Comparison of ENCODE assay signal across 7 mouse cellular contexts in genomic region chr15:79671828-79672348, GRCm38 (mm10). TPM values are rescaled to one million over a fixed set of nuclear protein-coding genes. Genes with fewer than 3 reads are reported as not detected.
DNase-seq lines count a peak whose midpoint lies in the region; ATAC-seq and TF ChIP-seq lines count a peak whose summit lies in the region.
"Not testable (repeated sequence)": the region's sequence is repeated elsewhere in the genome, so short reads cannot be mapped to it uniquely, and the experiment has no call there.

No protein-coding gene starts in this region.

- H3K4me2 ChIP-seq in forebrain, embryonic 13.5 days, result peak overlapping the region; percentile 89
- peak overlapping the region; percentile 78 for H3K4me2 ChIP-seq in heart, postnatal 0 days (ENCODE audit: low read depth, low read length)
- H3K4me2 ChIP-seq in limb, embryonic 15.5 days, result peak overlapping the region; percentile 62
- H3K4me2 ChIP-seq in neural tube, embryonic 15.5 days, result peak overlapping the region; percentile 76

- ATAC-seq in forebrain, embryonic 13.5 days; heart, postnatal 0 days (ENCODE audit: insufficient read depth, low read depth); limb, embryonic 15.5 days (ENCODE audit: insufficient number of reproducible peaks, low FRiP score, low TSS enrichment, low read depth); neural tube, embryonic 15.5 days (ENCODE audit: low FRiP score): not testable (repeated sequence)

- WGBS in forebrain, embryonic 13.5 days, result 85% methylated on average over 11 of the region's 11 CpGs
- 66% methylated on average over 11 of the region's 11 CpGs for WGBS in heart, postnatal 0 days
- 56% methylated on average over 11 of the region's 11 CpGs for WGBS in kidney, adult 2 months
- 72% methylated on average over 11 of the region's 11 CpGs for WGBS in limb, embryonic 15.5 days
- WGBS in neural tube, embryonic 15.5 days, result 84% methylated on average over 11 of the region's 11 CpGs

- TF ChIP-seq EP300 in heart, postnatal 0 days (IDR thresholded peaks at IDR 0.05; ENCODE audit: low read depth), result not testable (repeated sequence)

- DNase-seq in heart, postnatal 0 days (ENCODE audit: low spot score), result not testable (repeated sequence)
- peak; percentile 40 for DNase-seq in kidney, adult 2 months

- not testable (repeated sequence) for H3K27me3 ChIP-seq in forebrain, embryonic 13.5 days; heart, postnatal 0 days (ENCODE audit: control insufficient read depth, insufficient read depth, low read length); kidney, adult 2 months (replicated peaks; ENCODE audit: control insufficient read depth, insufficient read depth, low read length); limb, embryonic 15.5 days; megakaryocyte, embryonic 14.5 days (replicated peaks); neural tube, embryonic 15.5 days (replicated peaks)

- H3K4me1 ChIP-seq in brown adipose tissue, adult 24 weeks (ENCODE audit: control insufficient read depth, insufficient read depth, insufficient read length, low read length); forebrain, embryonic 13.5 days; heart, postnatal 0 days (ENCODE audit: control insufficient read depth, insufficient read depth); kidney, adult 2 months (ENCODE audit: control insufficient read depth, insufficient read depth, low read length); limb, embryonic 15.5 days; neural tube, embryonic 15.5 days: not testable (repeated sequence)
- H3K4me1 ChIP-seq in megakaryocyte, embryonic 14.5 days, result peaks cover 27% of the 10 kb centered on the region

- not testable (repeated sequence) for H3K27ac ChIP-seq in brown adipose tissue, adult 24 weeks (replicated peaks; ENCODE audit: low read depth, low read length); forebrain, embryonic 13.5 days; heart, postnatal 0 days (ENCODE audit: low read depth); kidney, adult 2 months (ENCODE audit: insufficient read depth, low read depth, low read length); limb, embryonic 15.5 days; neural tube, embryonic 15.5 days (replicated peaks)

- not testable (repeated sequence) for H3K9me3 ChIP-seq in forebrain, embryonic 13.5 days (replicated peaks); heart, postnatal 0 days (replicated peaks; ENCODE audit: control insufficient read depth, low read length); limb, embryonic 15.5 days; megakaryocyte, embryonic 14.5 days; neural tube, embryonic 15.5 days (replicated peaks)

- peak overlapping the region; percentile 39 for H3K4me3 ChIP-seq in brown adipose tissue, adult 24 weeks (ENCODE audit: insufficient read depth, low read depth, low read length)
- peak overlapping the region; percentile 92 for H3K4me3 ChIP-seq in forebrain, embryonic 13.5 days
- peak overlapping the region; percentile 81; the same call in 1 of the 2 replicates for H3K4me3 ChIP-seq in heart, postnatal 0 days (ENCODE audit: low read depth, low read length)
- H3K4me3 ChIP-seq in kidney, adult 2 months (ENCODE audit: insufficient read depth, low read depth, low read length), result not testable (repeated sequence)
- H3K4me3 ChIP-seq in limb, embryonic 15.5 days, result peak overlapping the region; percentile 91
- peak overlapping the region; percentile 93 for H3K4me3 ChIP-seq in megakaryocyte, embryonic 14.5 days (replicated peaks)
- H3K4me3 ChIP-seq in neural tube, embryonic 15.5 days (replicated peaks), result peak overlapping the region; percentile 86

- H3K9ac ChIP-seq in forebrain, embryonic 13.5 days; heart, postnatal 0 days (replicated peaks; ENCODE audit: low read depth, low read length); limb, embryonic 15.5 days; neural tube, embryonic 15.5 days (replicated peaks): not testable (repeated sequence)

- not testable (repeated sequence) for TF ChIP-seq POLR2A in kidney, adult 2 months (IDR thresholded peaks at IDR 0.05; ENCODE audit: low read depth, low read length)

- H3K36me3 ChIP-seq in forebrain, embryonic 13.5 days (ENCODE audit: poor library complexity, severe bottlenecking), result peaks cover 60% of the 10 kb centered on the region
- H3K36me3 ChIP-seq in heart, postnatal 0 days (replicated peaks; ENCODE audit: control insufficient read depth, insufficient read depth, low read length), result peaks cover 46% of the 10 kb centered on the region
- not testable (repeated sequence) for H3K36me3 ChIP-seq in kidney, adult 2 months (ENCODE audit: control insufficient read depth, insufficient read depth, low read length)
- H3K36me3 ChIP-seq in limb, embryonic 15.5 days, result peaks cover 57% of the 10 kb centered on the region
- H3K36me3 ChIP-seq in megakaryocyte, embryonic 14.5 days (replicated peaks; ENCODE audit: low read length), result peaks cover 61% of the 10 kb centered on the region
- peaks cover 56% of the 10 kb centered on the region for H3K36me3 ChIP-seq in neural tube, embryonic 15.5 days

- TF ChIP-seq CTCF in heart, postnatal 0 days (IDR thresholded peaks at IDR 0.05; ENCODE audit: low read depth); kidney, adult 2 months (conservative IDR thresholded peaks at IDR 0.05; ENCODE audit: insufficient read depth, insufficient read length, low read depth, low read length): not testable (repeated sequence)

RNA-seq across cellular contexts. Expression of gene Tomm22, which starts 1.2 kb away (rescaled TPM):
- 185 and 193 TPM in 2 replicates for polyA plus RNA-seq in brown adipose tissue, adult 24 weeks (2012; ENCODE audit: insufficient read depth, insufficient read length, missing spikeins)
- 288 TPM in 2 replicates for polyA plus RNA-seq in forebrain, embryonic 13.5 days (2015; fragmentation: Nextera tagmentation; extraction: Ambion mirVana)
- total RNA-seq in heart, postnatal 0 days (2014; rRNA removed; ENCODE audit: low replicate concordance), result 208 and 280 TPM in 2 replicates
- 273 and 276 TPM in 2 replicates for polyA plus RNA-seq in heart, postnatal 0 days (2015; fragmentation: Nextera tagmentation; extraction: Ambion mirVana)
- polyA plus RNA-seq in kidney, adult 2 months (2012; rRNA removed), result 38.2 and 52.5 TPM in 2 replicates
- polyA plus RNA-seq in limb, embryonic 15.5 days (2015; fragmentation: Nextera tagmentation; extraction: Ambion mirVana), result 216 and 223 TPM in 2 replicates
- 60.9 and 120 TPM in 2 replicates for polyA plus RNA-seq in megakaryocyte, embryonic 14.5 days (2012; ENCODE audit: insufficient read depth, low replicate concordance)
- polyA plus RNA-seq in neural tube, embryonic 15.5 days (2015; fragmentation: Nextera tagmentation; extraction: Ambion mirVana), result 231 and 246 TPM in 2 replicates

RNA-seq across cellular contexts. Expression of gene Cby1, which starts 12.9 kb away (rescaled TPM):
- polyA plus RNA-seq in brown adipose tissue, adult 24 weeks (2012; ENCODE audit: insufficient read depth, insufficient read length, missing spikeins), result 13.9 and 16.3 TPM in 2 replicates
- polyA plus RNA-seq in forebrain, embryonic 13.5 days (2015; fragmentation: Nextera tagmentation; extraction: Ambion mirVana), result 103 and 109 TPM in 2 replicates
- total RNA-seq in heart, postnatal 0 days (2014; rRNA removed; ENCODE audit: low replicate concordance), result 31.9 and 35.1 TPM in 2 replicates
- polyA plus RNA-seq in heart, postnatal 0 days (2015; fragmentation: Nextera tagmentation; extraction: Ambion mirVana), result 53.8 and 55.9 TPM in 2 replicates
- 12.0 and 15.1 TPM in 2 replicates for polyA plus RNA-seq in kidney, adult 2 months (2012; rRNA removed)
- 49.3 and 52.6 TPM in 2 replicates for polyA plus RNA-seq in limb, embryonic 15.5 days (2015; fragmentation: Nextera tagmentation; extraction: Ambion mirVana)
- polyA plus RNA-seq in megakaryocyte, embryonic 14.5 days (2012; ENCODE audit: insufficient read depth, low replicate concordance), result 122 and 127 TPM in 2 replicates
- polyA plus RNA-seq in neural tube, embryonic 15.5 days (2015; fragmentation: Nextera tagmentation; extraction: Ambion mirVana), result 85.0 and 94.6 TPM in 2 replicates

RNA-seq across cellular contexts. Expression of gene Fam227a, which starts 13.1 kb away (rescaled TPM):
- polyA plus RNA-seq in brown adipose tissue, adult 24 weeks (2012; ENCODE audit: insufficient read depth, insufficient read length, missing spikeins), result 0.32 and 0.58 TPM in 2 replicates
- 5.8 and 6.3 TPM in 2 replicates for polyA plus RNA-seq in forebrain, embryonic 13.5 days (2015; fragmentation: Nextera tagmentation; extraction: Ambion mirVana)
- 1.7 and 1.9 TPM in 2 replicates for total RNA-seq in heart, postnatal 0 days (2014; rRNA removed; ENCODE audit: low replicate concordance)
- polyA plus RNA-seq in heart, postnatal 0 days (2015; fragmentation: Nextera tagmentation; extraction: Ambion mirVana), result 0.31 and 0.48 TPM in 2 replicates
- polyA plus RNA-seq in kidney, adult 2 months (2012; rRNA removed), result 1.3 and 1.5 TPM in 2 replicates
- polyA plus RNA-seq in limb, embryonic 15.5 days (2015; fragmentation: Nextera tagmentation; extraction: Ambion mirVana), result 0.82 and 0.88 TPM in 2 replicates
- 0.38 and 2.9 TPM in 2 replicates for polyA plus RNA-seq in megakaryocyte, embryonic 14.5 days (2012; ENCODE audit: insufficient read depth, low replicate concordance)
- 3.0 and 3.7 TPM in 2 replicates for polyA plus RNA-seq in neural tube, embryonic 15.5 days (2015; fragmentation: Nextera tagmentation; extraction: Ambion mirVana)

RNA-seq across cellular contexts. Expression of gene Josd1, which starts 15.8 kb away (rescaled TPM):
- 25.5 and 29.5 TPM in 2 replicates for polyA plus RNA-seq in brown adipose tissue, adult 24 weeks (2012; ENCODE audit: insufficient read depth, insufficient read length, missing spikeins)
- 17.9 and 18.7 TPM in 2 replicates for polyA plus RNA-seq in forebrain, embryonic 13.5 days (2015; fragmentation: Nextera tagmentation; extraction: Ambion mirVana)
- total RNA-seq in heart, postnatal 0 days (2014; rRNA removed; ENCODE audit: low replicate concordance), result 38.4 and 60.6 TPM in 2 replicates
- 17.3 and 17.8 TPM in 2 replicates for polyA plus RNA-seq in heart, postnatal 0 days (2015; fragmentation: Nextera tagmentation; extraction: Ambion mirVana)
- polyA plus RNA-seq in kidney, adult 2 months (2012; rRNA removed), result 19.5 and 19.9 TPM in 2 replicates
- 20.2 and 27.8 TPM in 2 replicates for polyA plus RNA-seq in limb, embryonic 15.5 days (2015; fragmentation: Nextera tagmentation; extraction: Ambion mirVana)
- polyA plus RNA-seq in megakaryocyte, embryonic 14.5 days (2012; ENCODE audit: insufficient read depth, low replicate concordance), result 5.4 and 16.7 TPM in 2 replicates
- 20.6 and 21.8 TPM in 2 replicates for polyA plus RNA-seq in neural tube, embryonic 15.5 days (2015; fragmentation: Nextera tagmentation; extraction: Ambion mirVana)

RNA-seq across cellular contexts. Expression of gene Gtpbp1, which starts 18.8 kb away (rescaled TPM):
- polyA plus RNA-seq in brown adipose tissue, adult 24 weeks (2012; ENCODE audit: insufficient read depth, insufficient read length, missing spikeins), result 15.3 and 15.4 TPM in 2 replicates
- 47.2 and 50.9 TPM in 2 replicates for polyA plus RNA-seq in forebrain, embryonic 13.5 days (2015; fragmentation: Nextera tagmentation; extraction: Ambion mirVana)
- total RNA-seq in heart, postnatal 0 days (2014; rRNA removed; ENCODE audit: low replicate concordance), result 34.3 and 39.9 TPM in 2 replicates
- polyA plus RNA-seq in heart, postnatal 0 days (2015; fragmentation: Nextera tagmentation; extraction: Ambion mirVana), result 18.0 and 20.6 TPM in 2 replicates
- polyA plus RNA-seq in kidney, adult 2 months (2012; rRNA removed), result 29.9 and 35.3 TPM in 2 replicates
- polyA plus RNA-seq in limb, embryonic 15.5 days (2015; fragmentation: Nextera tagmentation; extraction: Ambion mirVana), result 35.0 and 36.0 TPM in 2 replicates
- 42.4 and 70.4 TPM in 2 replicates for polyA plus RNA-seq in megakaryocyte, embryonic 14.5 days (2012; ENCODE audit: insufficient read depth, low replicate concordance)
- polyA plus RNA-seq in neural tube, embryonic 15.5 days (2015; fragmentation: Nextera tagmentation; extraction: Ambion mirVana), result 43.2 and 44.0 TPM in 2 replicates
